Mouse (Mus musculus) kidney, adult 2 months (tissue): ENCODE results near the gene Wwox. TPM values are rescaled to one million over a fixed set of nuclear protein-coding genes. Genes with fewer than 3 reads are reported as not detected.

ENCODE experiments used
- DNase-seq: peaks from one replicate; pipeline ENCODE4 v3.0.0; 2021
- H3K27ac ChIP-seq: fragments of 200-500 bp; 2 replicates; pipeline ENCODE4 v1.5.1; 2012; ENCODE audit warnings: low read depth, low read length, control low read depth, inconsistent platforms; ENCODE audit not compliant: insufficient read depth
- H3K27me3 ChIP-seq: fragments of 200-500 bp; replicated peaks from 2 replicates; pipeline ENCODE4 v1.6.1; 2012; ENCODE audit warnings: mild to moderate bottlenecking, moderate library complexity, low read length, inconsistent platforms; ENCODE audit not compliant: control insufficient read depth, insufficient read depth
- H3K36me3 ChIP-seq: fragments of 200-500 bp; 2 replicates; pipeline ENCODE4 v1.6.1; 2012; ENCODE audit warnings: mild to moderate bottlenecking, moderate library complexity, low read length, inconsistent platforms; ENCODE audit not compliant: control insufficient read depth, insufficient read depth
- H3K4me1 ChIP-seq: fragments of 200-500 bp; 2 replicates; pipeline ENCODE4 v1.6.1; 2011; ENCODE audit warnings: low read length; ENCODE audit not compliant: control insufficient read depth, insufficient read depth
- H3K4me3 ChIP-seq: fragments of 200-500 bp; 2 replicates; pipeline ENCODE4 v1.5.1; 2011; ENCODE audit warnings: mild to moderate bottlenecking, low read depth, low read length, control low read depth; ENCODE audit not compliant: insufficient read depth
- CTCF ChIP-seq: fragments of 200-500 bp; conservative IDR thresholded peaks from 2 replicates; pipeline ENCODE4 v1.5.1; 2011; ENCODE audit warnings: low read depth, mild to moderate bottlenecking, control low read depth, low read length, moderate library complexity, mixed read lengths; ENCODE audit not compliant: insufficient read depth, insufficient read length
- POLR2A ChIP-seq: fragments of 200-500 bp; IDR thresholded peaks from one replicate; pipeline ENCODE4 v1.6.1; 2011; ENCODE audit warnings: low read depth, low read length, control low read depth
- WGBS: fragments of 180-500 bp; shearing (Covaris S2); methylation state at CpG from one replicate; pipeline ENCODE4 v1.1.7; 2018; 5-methylcytosine and 5-hydroxymethylcytosine counted together
- polyA plus RNA-seq: library from polyadenylated mRNA; depleted of rRNA; stranded (reverse); fragments of >200 nt; gene quantifications from 2 replicates; pipeline ENCODE4 v1.2.3, GENCODE M21; 2012

Wwox gene
- polyA plus RNA-seq, 1 experiment: 15.3 TPM

GRCm38 (mm10) chr8:115000736-115001135, 561.3 kb downstream of the Wwox start:
- TF ChIP-seq POLR2A (no peak), CTCF (no peak)
- 70% methylated on average over 11 of the region's 11 CpGs for WGBS
- no peaks in the 10 kb centered on the region for H3K4me1 ChIP-seq
- no peak overlapping the region for H3K27ac ChIP-seq
- H3K36me3 ChIP-seq: no peaks in the 10 kb centered on the region
- H3K27me3 ChIP-seq: no peaks in the 10 kb centered on the region
- DNase-seq: no peak
- no peak overlapping the region for H3K4me3 ChIP-seq

GRCm38 (mm10) chr8:115005021-115005420, 565.6 kb downstream of the Wwox start:
- Histone ChIP-seq H3K36me3 (no peaks in the 10 kb centered on the region), H3K27ac (no peak overlapping the region), H3K4me1 (no peaks in the 10 kb centered on the region), H3K4me3 (no peak overlapping the region), H3K27me3 (no peaks in the 10 kb centered on the region)
- no peak for DNase-seq
- WGBS: 73% methylated on average over 3 of the region's 3 CpGs
- no peak for TF ChIP-seq POLR2A
- no peak for TF ChIP-seq CTCF

- TF ChIP-seq CTCF (no peak), POLR2A (no peak)
- DNase-seq: no peak
- Histone ChIP-seq H3K27ac (no peak overlapping the region), H3K4me1 (no peaks in the 10 kb centered on the region), H3K36me3 (no peaks in the 10 kb centered on the region), H3K4me3 (no peak overlapping the region), H3K27me3 (no peaks in the 10 kb centered on the region)
- WGBS: 62% methylated on average over 8 of the region's 8 CpGs
Observed at GRCm38 (mm10) chr8:115006561-115006960, 567.1 kb downstream of the Wwox start.

- no peaks in the 10 kb centered on the region for H3K4me1 ChIP-seq
- WGBS: 89% methylated on average over 7 of the region's 7 CpGs
- no peak for DNase-seq
- no peaks in the 10 kb centered on the region for H3K27me3 ChIP-seq
- H3K4me3 ChIP-seq: no peak overlapping the region
- no peak overlapping the region for H3K27ac ChIP-seq
- H3K36me3 ChIP-seq: no peaks in the 10 kb centered on the region
- TF ChIP-seq CTCF: no peak
- no peak for TF ChIP-seq POLR2A
Observed at GRCm38 (mm10) chr8:115007280-115007679, 567.8 kb downstream of the Wwox start.

- no peak for TF ChIP-seq POLR2A
- no peak for TF ChIP-seq CTCF
- H3K27me3 ChIP-seq: no peaks in the 10 kb centered on the region
- no peak for DNase-seq
- H3K4me1 ChIP-seq: no peaks in the 10 kb centered on the region
- H3K4me3 ChIP-seq: no peak overlapping the region
- no peaks in the 10 kb centered on the region for H3K36me3 ChIP-seq
- WGBS: 89% methylated on average over 9 of the region's 9 CpGs
- no peak overlapping the region for H3K27ac ChIP-seq
Observed at GRCm38 (mm10) chr8:115008624-115009620, 569.5 kb downstream of the Wwox start.

GRCm38 (mm10) chr8:115009897-115010768, 570.7 kb downstream of the Wwox start:
- WGBS: 53% methylated on average over 9 of the region's 9 CpGs
- no peak overlapping the region for H3K27ac ChIP-seq
- no peaks in the 10 kb centered on the region for H3K36me3 ChIP-seq
- DNase-seq: no peak
- no peaks in the 10 kb centered on the region for H3K4me1 ChIP-seq
- no peaks in the 10 kb centered on the region for H3K27me3 ChIP-seq
- TF ChIP-seq POLR2A (no peak), CTCF (no peak)
- H3K4me3 ChIP-seq: no peak overlapping the region

- no peaks in the 10 kb centered on the region for H3K4me1 ChIP-seq
- 61% methylated on average over 9 of the region's 9 CpGs for WGBS
- H3K27me3 ChIP-seq: no peaks in the 10 kb centered on the region
- DNase-seq: no peak
- no peaks in the 10 kb centered on the region for H3K36me3 ChIP-seq
- TF ChIP-seq CTCF (no peak), POLR2A (no peak)
- H3K27ac ChIP-seq: no peak overlapping the region
- no peak overlapping the region for H3K4me3 ChIP-seq
Observed at GRCm38 (mm10) chr8:115010769-115011073, 571.3 kb downstream of the Wwox start.
